Mouse (Mus musculus): ENCODE results near the gene Plpp3.

DNA sequence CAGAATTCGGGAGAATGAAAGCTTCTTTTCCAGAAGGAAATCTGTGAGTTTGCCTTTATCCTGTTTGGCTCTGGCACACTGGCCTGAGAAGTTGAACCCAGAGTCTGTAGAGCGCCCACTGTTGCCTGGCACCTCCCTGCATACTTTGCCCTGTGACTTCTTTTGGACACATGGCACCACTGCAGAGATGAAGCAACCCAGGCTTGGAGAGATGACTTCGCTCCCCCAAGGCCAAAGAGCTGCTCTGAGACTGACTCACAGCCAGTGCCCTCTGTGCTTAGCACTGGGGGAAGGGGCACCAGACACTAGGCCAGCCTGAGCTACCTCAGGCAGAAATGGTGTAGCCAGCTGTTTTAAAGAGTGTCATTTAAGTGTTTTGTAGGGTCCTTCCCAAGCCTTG is 63.7 kb downstream of the Plpp3 start:
- TF ChIP-seq CTCF (IDR thresholded peaks at IDR 0.05; ENCODE audit: borderline replicate concordance, extremely low read depth, insufficient read depth, insufficient read length) (no peak), POLR2A (IDR thresholded peaks at IDR 0.05; ENCODE audit: borderline replicate concordance, extremely low read depth, insufficient read depth, insufficient read length, poor library complexity, severe bottlenecking) (no peak)

All from brain, embryonic 14.5 days (tissue).